Mouse (Mus musculus): ENCODE results near the gene Senp3. TPM values are rescaled to one million over a fixed set of nuclear protein-coding genes. Genes with fewer than 3 reads are reported as not detected.
A peak's percentile ranks its signal among the peaks of the same experiment; 100 is the strongest.

Senp3 gene
- polyA plus RNA-seq, 1 experiment from 2014 or later = 134 TPM

- Histone ChIP-seq H3K27ac (peak overlapping the region; percentile 97), H3K27me3 (no peaks in the 10 kb centered on the region), H3K36me3 (peaks cover 75% of the 10 kb centered on the region), H3K4me2 (replicated peaks) (peak overlapping the region; percentile 82), H3K4me1 (peaks cover 15% of the 10 kb centered on the region), H3K9me3 (no peaks in the 10 kb centered on the region), H3K4me3 (peak overlapping the region; percentile 100), H3K9ac (peak overlapping the region; percentile 100)
- WGBS = under 1% methylated on average over 43 of the region's 43 CpGs
- ATAC-seq (ENCODE audit: insufficient number of reproducible peaks, insufficient read depth, low FRiP score, low TSS enrichment) = 0 out of 2 replicates have a peak, but pooled peaks have one; percentile 1
Measured at GRCm38 (mm10) chr11:69671726-69672124, 10.2 kb downstream of the Senp3 start.

GRCm38 (mm10) chr11:69670786-69671725, 10.8 kb downstream of the Senp3 start:
- 1% methylated on average over 61 of the region's 61 CpGs for WGBS
- Histone ChIP-seq H3K27me3 (no peaks in the 10 kb centered on the region), H3K4me2 (replicated peaks) (peak overlapping the region; percentile 82), H3K4me1 (peaks cover 15% of the 10 kb centered on the region), H3K36me3 (peaks cover 75% of the 10 kb centered on the region), H3K9ac (peak overlapping the region; percentile 100), H3K9me3 (no peaks in the 10 kb centered on the region), H3K4me3 (peak overlapping the region; percentile 100), H3K27ac (peak overlapping the region; percentile 97)
- peak; percentile 49; the same call in 1 of the 2 replicates for ATAC-seq (ENCODE audit: insufficient number of reproducible peaks, insufficient read depth, low FRiP score, low TSS enrichment)

GRCm38 (mm10) chr11:69666665-69667005, 15.2 kb downstream of the Senp3 start:
- Histone ChIP-seq H3K9me3 (no peaks in the 10 kb centered on the region), H3K9ac (no peak overlapping the region), H3K27ac (no peak overlapping the region), H3K36me3 (peaks cover 70% of the 10 kb centered on the region), H3K27me3 (no peaks in the 10 kb centered on the region), H3K4me2 (replicated peaks) (no peak overlapping the region), H3K4me3 (no peak overlapping the region), H3K4me1 (peaks cover 21% of the 10 kb centered on the region)
- 87% methylated on average over 3 of the region's 3 CpGs for WGBS
- ATAC-seq (ENCODE audit: insufficient number of reproducible peaks, insufficient read depth, low FRiP score, low TSS enrichment) = no peak

- Histone ChIP-seq H3K36me3 (peaks cover 70% of the 10 kb centered on the region), H3K4me1 (peaks cover 26% of the 10 kb centered on the region), H3K9me3 (no peaks in the 10 kb centered on the region), H3K27ac (peak within 1 kb of the TSS; percentile 50; the same call in 1 of the 2 replicates), H3K27me3 (no peaks in the 10 kb centered on the region), H3K9ac (no peak within 1 kb of the TSS), H3K4me2 (replicated peaks) (no peak within 1 kb of the TSS), H3K4me3 (no peak within 1 kb of the TSS)
- WGBS = 32% methylated on average over 7 of the region's 7 CpGs
- no peak for ATAC-seq (ENCODE audit: insufficient number of reproducible peaks, insufficient read depth, low FRiP score, low TSS enrichment)
Measured at GRCm38 (mm10) chr11:69665961-69666664, 15.8 kb downstream of the Senp3 start, which contains the start of gene Cd68. Cd68 (minus strand) TSS chr11:69666153.

GRCm38 (mm10) chr11:69665457-69665960, 16.4 kb downstream of the Senp3 start:
- no peak for ATAC-seq (ENCODE audit: insufficient number of reproducible peaks, insufficient read depth, low FRiP score, low TSS enrichment)
- Histone ChIP-seq H3K36me3 (peaks cover 67% of the 10 kb centered on the region), H3K4me3 (no peak overlapping the region)

GRCm38 (mm10) chr11:69664841-69665240, 17.0 kb downstream of the Senp3 start:
- Histone ChIP-seq H3K27me3 (no peaks in the 10 kb centered on the region), H3K9me3 (no peaks in the 10 kb centered on the region), H3K27ac (0 out of 2 replicates have a peak overlapping the region, but pooled peaks have one; percentile 96), H3K4me3 (no peak overlapping the region), H3K4me1 (peaks cover 22% of the 10 kb centered on the region), H3K36me3 (peaks cover 63% of the 10 kb centered on the region), H3K9ac (no peak overlapping the region), H3K4me2 (replicated peaks) (no peak overlapping the region)
- 94% methylated on average over 7 of the region's 7 CpGs for WGBS
- no peak for ATAC-seq (ENCODE audit: insufficient number of reproducible peaks, insufficient read depth, low FRiP score, low TSS enrichment)

More at GRCm38 (mm10) chr11:69665457-69665960, 16.4 kb downstream of the Senp3 start:
- Histone ChIP-seq H3K4me2 (replicated peaks) (no peak overlapping the region), H3K27me3 (no peaks in the 10 kb centered on the region), H3K9ac (no peak overlapping the region), H3K4me1 (peaks cover 28% of the 10 kb centered on the region), H3K27ac (0 out of 2 replicates have a peak overlapping the region, but pooled peaks have one; percentile 50), H3K9me3 (no peaks in the 10 kb centered on the region)
- WGBS = 78% methylated on average over 9 of the region's 9 CpGs

GRCm38 (mm10) chr11:69663795-69664194, 18.1 kb downstream of the Senp3 start:
- Histone ChIP-seq H3K36me3 (peaks cover 61% of the 10 kb centered on the region), H3K4me1 (peaks cover 15% of the 10 kb centered on the region), H3K9me3 (no peaks in the 10 kb centered on the region), H3K27ac (peak overlapping the region; percentile 96), H3K4me3 (no peak overlapping the region), H3K27me3 (no peaks in the 10 kb centered on the region), H3K9ac (no peak overlapping the region), H3K4me2 (replicated peaks) (no peak overlapping the region)
- WGBS = 87% methylated on average over 6 of the region's 6 CpGs
- no peak for ATAC-seq (ENCODE audit: insufficient number of reproducible peaks, insufficient read depth, low FRiP score, low TSS enrichment)

- Histone ChIP-seq H3K4me2 (replicated peaks) (peak overlapping the region; percentile 55), H3K9ac (peak overlapping the region; percentile 72), H3K27me3 (no peaks in the 10 kb centered on the region), H3K36me3 (peaks cover 61% of the 10 kb centered on the region), H3K9me3 (no peaks in the 10 kb centered on the region), H3K4me3 (peak overlapping the region; percentile 52), H3K27ac (peak overlapping the region; percentile 96), H3K4me1 (peaks cover 15% of the 10 kb centered on the region)
- 0 out of 2 replicates have a peak, but pooled peaks have one; percentile 16 for ATAC-seq (ENCODE audit: insufficient number of reproducible peaks, insufficient read depth, low FRiP score, low TSS enrichment)
- 70% methylated on average over 13 of the region's 13 CpGs for WGBS
Measured at GRCm38 (mm10) chr11:69662967-69663671, 18.8 kb downstream of the Senp3 start.

- peak; percentile 94 for ATAC-seq (ENCODE audit: insufficient number of reproducible peaks, insufficient read depth, low FRiP score, low TSS enrichment)
- peaks cover 60% of the 10 kb centered on the region for H3K36me3 ChIP-seq
- WGBS = under 1% methylated on average over 48 of the region's 48 CpGs
- H3K9me3 ChIP-seq = no peaks in the 10 kb centered on the region
- H3K4me3 ChIP-seq = peak within 1 kb of the TSS; percentile 52
- no peaks in the 10 kb centered on the region for H3K27me3 ChIP-seq
- H3K9ac ChIP-seq = peak within 1 kb of the TSS; percentile 72
- peaks cover 15% of the 10 kb centered on the region for H3K4me1 ChIP-seq
- peak within 1 kb of the TSS; percentile 96 for H3K27ac ChIP-seq
- H3K4me2 ChIP-seq (replicated peaks) = peak within 1 kb of the TSS; percentile 55
Measured at GRCm38 (mm10) chr11:69662213-69662966, 19.5 kb downstream of the Senp3 start, which contains the start of gene Mpdu1. Mpdu1 (minus strand) TSS chr11:69662642.

GRCm38 (mm10) chr11:69661221-69661881, 20.5 kb downstream of the Senp3 start:
- Histone ChIP-seq H3K27ac (peak overlapping the region; percentile 96), H3K36me3 (peaks cover 62% of the 10 kb centered on the region)
- WGBS = 81% methylated on average over 3 of the region's 3 CpGs

More at GRCm38 (mm10) chr11:69661221-69661881, 20.5 kb downstream of the Senp3 start:
- peak overlapping the region; percentile 52 for H3K4me3 ChIP-seq
- H3K9me3 ChIP-seq = no peaks in the 10 kb centered on the region
- ATAC-seq (ENCODE audit: insufficient number of reproducible peaks, insufficient read depth, low FRiP score, low TSS enrichment) = no peak
- no peaks in the 10 kb centered on the region for H3K27me3 ChIP-seq
- H3K4me2 ChIP-seq (replicated peaks) = peak overlapping the region; percentile 55
- peaks cover 23% of the 10 kb centered on the region for H3K4me1 ChIP-seq
- H3K9ac ChIP-seq = peak overlapping the region; percentile 72; the same call in 1 of the 2 replicates
